Mouse (Mus musculus) lung, embryonic 16.5 days (tissue): Measurements from ENCODE around the gene Prrg2. TPM values are rescaled to one million over a fixed set of nuclear protein-coding genes. Genes with fewer than 3 reads are reported as not detected.

ENCODE experiments used
- ATAC-seq: fragments of 200-750 bp; cut with Nextera tagmentation; 2 replicates; pipeline ENCODE4 v1.8.0; 2017; ENCODE audit warnings: low read depth, mild to moderate bottlenecking, moderate library complexity
- H3K27ac ChIP-seq: fragments of 300-500 bp; sonication (generic); 2 replicates; pipeline ENCODE4 v1.5.1; 2014; ENCODE audit warnings: mild to moderate bottlenecking, control low read depth, low read length
- H3K27me3 ChIP-seq: fragments of 300-500 bp; sonication (generic); 2 replicates; pipeline ENCODE4 v1.6.1; 2014; ENCODE audit warnings: low read depth, low read length, mixed read lengths; ENCODE audit not compliant: control insufficient read depth, insufficient read depth
- H3K36me3 ChIP-seq: fragments of 300-500 bp; sonication (generic); 2 replicates; pipeline ENCODE4 v1.6.1; 2014; ENCODE audit warnings: low read length; ENCODE audit not compliant: control insufficient read depth, insufficient read depth
- H3K4me1 ChIP-seq: fragments of 300-500 bp; sonication (generic); replicated peaks from 2 replicates; pipeline ENCODE4 v1.6.1; 2014; ENCODE audit warnings: low read length, mixed read lengths; ENCODE audit not compliant: control insufficient read depth, insufficient read depth
- H3K4me2 ChIP-seq: fragments of 300-500 bp; sonication (generic); 2 replicates; pipeline ENCODE4 v1.6.1; 2014; ENCODE audit warnings: low read depth, low read length, control low read depth
- H3K4me3 ChIP-seq: fragments of 300-500 bp; sonication (generic); 2 replicates; pipeline ENCODE4 v1.5.1; 2014; ENCODE audit warnings: mild to moderate bottlenecking, low read length, control low read depth
- H3K9ac ChIP-seq: fragments of 300-500 bp; sonication (generic); 2 replicates; pipeline ENCODE4 v1.6.1; 2014; ENCODE audit warnings: low read length, control low read depth
- H3K9me3 ChIP-seq: fragments of 300-500 bp; sonication (generic); 2 replicates; pipeline ENCODE4 v1.6.1; 2016; ENCODE audit warnings: low read length; ENCODE audit not compliant: control insufficient read depth
- WGBS: fragments of 180-500 bp; shearing (Covaris S2); extraction: QIAGEN DNeasy Blood & Tissue Kit; methylation state at CpG from one replicate; pipeline ENCODE4 v1.1.7; 2014; 5-methylcytosine and 5-hydroxymethylcytosine counted together
- polyA plus RNA-seq: library from polyadenylated mRNA; unstranded; fragments of >200 nt; fragmentation: Nextera tagmentation; extraction: Ambion mirVana; gene quantifications from 2 replicates; pipeline ENCODE4 v1.2.1, GENCODE M21; 2015

The Prrg2 gene
- polyA plus RNA-seq, 1 experiment from 2014 or later = 28.7 TPM

DNA sequence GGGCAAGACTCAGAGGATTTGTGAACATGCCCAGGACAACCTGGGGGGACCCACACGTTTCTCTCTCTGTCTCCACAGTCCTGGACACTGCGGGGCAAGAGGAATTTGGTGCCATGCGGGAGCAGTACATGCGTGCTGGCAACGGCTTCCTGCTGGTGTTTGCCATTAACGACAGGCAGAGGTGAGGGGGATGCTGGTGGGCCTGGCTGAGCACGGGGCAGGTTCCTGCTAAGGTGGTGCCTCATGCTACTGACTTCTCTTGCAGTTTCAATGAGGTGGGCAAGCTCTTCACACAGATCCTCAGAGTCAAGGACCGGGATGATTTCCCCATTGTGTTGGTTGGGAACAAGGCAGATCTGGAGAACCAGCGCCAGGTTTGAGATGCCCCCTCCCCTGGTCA, 42.3 kb downstream of the Prrg2 start:
- Histone ChIP-seq H3K36me3 (no peaks in the 10 kb centered on the region), H3K9ac (no peak overlapping the region)

DNA sequence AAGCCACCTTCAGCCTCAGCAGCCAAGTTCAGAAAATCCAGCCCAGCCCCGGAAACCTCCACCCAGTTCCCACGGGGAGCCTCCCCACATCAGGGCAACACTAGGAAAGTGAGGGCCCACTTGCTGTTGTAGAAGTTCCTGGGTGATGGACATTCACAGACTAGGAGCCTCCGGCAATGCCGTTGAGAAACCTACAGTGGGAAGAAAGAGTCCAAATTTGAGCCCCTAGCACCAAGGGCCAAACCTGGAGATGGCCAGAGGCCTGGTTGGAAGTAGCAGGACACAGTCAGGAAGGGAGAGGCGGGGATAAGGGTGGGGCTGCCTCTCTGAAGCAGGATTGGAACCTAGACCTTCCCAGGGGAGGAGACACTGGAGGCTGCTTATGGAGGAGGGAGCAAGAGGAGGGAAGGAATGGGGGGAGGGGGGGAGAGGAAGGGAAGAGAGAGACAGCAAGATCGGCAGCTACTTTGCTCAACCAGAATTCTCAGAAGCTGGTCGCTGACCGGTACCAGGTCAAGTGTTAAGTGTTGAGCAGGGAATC, 43.4 kb downstream of the Prrg2 start:
- ATAC-seq = no peak
- H3K9me3 ChIP-seq = no peaks in the 10 kb centered on the region
- H3K27ac ChIP-seq = peak overlapping the region; percentile 91
- no peaks in the 10 kb centered on the region for H3K36me3 ChIP-seq
- WGBS = 27% methylated on average over 8 of the region's 8 CpGs
- H3K4me2 ChIP-seq = peak overlapping the region; percentile 73
- peaks cover 19% of the 10 kb centered on the region for H3K4me1 ChIP-seq
- H3K4me3 ChIP-seq = peak overlapping the region; percentile 87
- peak overlapping the region; percentile 58 for H3K9ac ChIP-seq
- H3K27me3 ChIP-seq = no peaks in the 10 kb centered on the region

More for the DNA sequence above, 42.3 kb downstream of the Prrg2 start:
- H3K4me3 ChIP-seq = no peak overlapping the region
- H3K9me3 ChIP-seq = no peaks in the 10 kb centered on the region
- WGBS = 59% methylated on average over 9 of the region's 9 CpGs
- ATAC-seq = no peak
- no peak overlapping the region for H3K27ac ChIP-seq
- H3K27me3 ChIP-seq = no peaks in the 10 kb centered on the region
- H3K4me1 ChIP-seq = peaks cover 11% of the 10 kb centered on the region
- no peak overlapping the region for H3K4me2 ChIP-seq

DNA sequence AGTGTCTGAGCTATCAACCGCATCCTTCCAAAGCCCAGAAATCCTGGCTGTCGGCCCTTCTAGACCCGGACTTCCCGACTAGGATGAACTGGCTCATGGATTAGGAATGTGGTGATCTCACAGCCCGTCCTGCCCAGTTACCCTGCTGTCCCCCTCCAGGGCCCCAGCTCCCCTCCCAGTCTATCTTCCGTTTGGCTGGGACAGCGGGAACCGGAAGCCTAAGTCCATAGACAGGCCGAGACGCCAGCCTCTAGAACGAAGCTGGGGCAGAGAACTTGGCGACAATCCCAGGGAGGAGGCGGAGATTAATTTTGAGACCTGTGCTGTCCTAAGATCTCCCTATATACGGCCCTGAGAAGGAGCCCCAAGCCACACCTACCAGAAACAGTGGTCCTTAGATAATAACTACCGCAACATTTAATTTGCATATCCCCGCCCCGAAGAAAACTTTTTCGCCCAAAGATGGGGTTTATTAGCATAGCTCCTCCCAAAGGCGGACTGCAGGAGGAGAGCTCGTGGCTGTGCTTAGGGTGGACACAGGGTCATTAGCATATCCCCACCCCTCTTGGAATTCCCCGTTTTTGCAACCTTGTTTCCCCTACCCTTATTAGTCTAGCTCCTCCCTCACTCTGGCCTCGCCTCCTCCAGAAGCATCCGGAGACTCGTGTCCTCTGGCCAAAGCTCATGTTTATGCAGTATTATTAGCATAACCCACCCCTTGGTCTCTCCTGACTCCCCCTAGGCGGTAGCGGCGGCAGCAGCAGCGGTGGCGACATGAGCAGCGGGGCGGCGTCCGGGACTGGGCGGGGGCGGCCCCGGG, 45.0 kb downstream of the Prrg2 start, which contains the start of gene Rras:
Gene Rras, plus strand, starts transcription at position 720 of the 820 bp plus-strand sequence.
- peak; percentile 90 for ATAC-seq
- peaks cover 19% of the 10 kb centered on the region for H3K4me1 ChIP-seq
- H3K4me2 ChIP-seq = peak within 1 kb of the TSS; percentile 73
- H3K4me3 ChIP-seq = peak within 1 kb of the TSS; percentile 87
- peaks cover 4% of the 10 kb centered on the region for H3K36me3 ChIP-seq
- H3K27ac ChIP-seq = peak within 1 kb of the TSS; percentile 100
- H3K27me3 ChIP-seq = no peaks in the 10 kb centered on the region
- no peaks in the 10 kb centered on the region for H3K9me3 ChIP-seq
- peak within 1 kb of the TSS; percentile 78 for H3K9ac ChIP-seq
- under 1% methylated on average over 32 of the region's 36 CpGs for WGBS

DNA sequence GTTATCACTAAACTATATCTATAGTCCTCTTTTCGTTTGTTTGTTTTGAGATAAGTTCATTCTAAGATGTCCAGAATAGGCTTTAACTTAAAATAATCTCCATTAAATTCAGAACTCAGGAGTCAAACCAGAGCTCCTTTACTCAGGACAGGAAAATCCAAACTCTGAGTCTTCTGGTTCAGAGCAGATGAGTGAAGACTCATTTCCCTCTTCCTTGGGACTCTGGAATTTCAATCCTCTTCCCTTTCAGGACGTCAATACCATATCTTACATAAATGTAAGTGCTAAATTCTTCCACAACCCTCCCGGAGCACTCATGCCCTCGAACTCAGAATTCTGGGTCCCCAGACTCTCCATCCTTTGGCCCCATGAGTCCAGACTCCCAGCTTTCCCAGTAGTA, 45.7 kb downstream of the Prrg2 start:
- H3K36me3 ChIP-seq = peaks cover 10% of the 10 kb centered on the region
- no peaks in the 10 kb centered on the region for H3K27me3 ChIP-seq
- H3K9me3 ChIP-seq = no peaks in the 10 kb centered on the region
- H3K4me1 ChIP-seq = peaks cover 19% of the 10 kb centered on the region
- H3K9ac ChIP-seq = peak overlapping the region; percentile 68
- peak overlapping the region; percentile 100 for H3K27ac ChIP-seq
- 1% methylated on average over 4 of the region's 4 CpGs for WGBS
- H3K4me3 ChIP-seq = peak overlapping the region; percentile 87
- ATAC-seq = no peak
- peak overlapping the region; percentile 73 for H3K4me2 ChIP-seq

DNA sequence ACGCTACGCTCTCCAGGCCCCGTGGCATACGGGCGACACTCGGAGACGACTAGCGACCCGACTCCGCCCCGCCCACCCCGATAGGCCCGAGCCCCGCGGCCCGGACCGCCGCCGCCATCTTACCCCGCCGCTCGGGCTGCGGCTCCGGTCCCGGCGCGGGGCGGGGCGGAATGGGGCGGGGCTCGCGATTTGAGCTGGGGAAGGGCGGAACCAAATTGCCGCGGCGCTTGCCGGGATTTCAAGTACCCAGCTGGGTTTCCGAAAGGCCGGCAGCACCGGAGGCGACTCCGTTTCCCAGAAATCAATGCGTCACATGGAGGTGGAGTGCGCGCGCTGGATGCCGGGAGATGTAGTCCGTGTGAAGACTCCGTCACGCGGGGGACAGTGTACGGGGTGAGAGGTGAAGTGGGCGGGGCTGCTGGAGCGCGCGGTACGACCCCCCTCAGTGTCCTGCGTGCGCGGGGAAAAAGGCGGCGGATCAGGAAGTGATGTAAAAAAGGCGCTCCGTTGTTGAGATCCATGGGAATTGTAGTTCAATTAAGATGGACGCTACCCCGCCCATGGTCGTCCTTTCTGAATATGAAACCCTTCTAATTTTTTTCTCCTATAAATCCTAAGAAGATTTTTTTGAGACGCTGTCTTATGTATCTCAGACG, 46.4 kb downstream of the Prrg2 start, which contains the start of gene Scaf1:
Gene Scaf1, minus strand, starts transcription at position 407 of the 656 bp plus-strand sequence.
- H3K4me3 ChIP-seq = peak within 1 kb of the TSS; percentile 87

DNA sequence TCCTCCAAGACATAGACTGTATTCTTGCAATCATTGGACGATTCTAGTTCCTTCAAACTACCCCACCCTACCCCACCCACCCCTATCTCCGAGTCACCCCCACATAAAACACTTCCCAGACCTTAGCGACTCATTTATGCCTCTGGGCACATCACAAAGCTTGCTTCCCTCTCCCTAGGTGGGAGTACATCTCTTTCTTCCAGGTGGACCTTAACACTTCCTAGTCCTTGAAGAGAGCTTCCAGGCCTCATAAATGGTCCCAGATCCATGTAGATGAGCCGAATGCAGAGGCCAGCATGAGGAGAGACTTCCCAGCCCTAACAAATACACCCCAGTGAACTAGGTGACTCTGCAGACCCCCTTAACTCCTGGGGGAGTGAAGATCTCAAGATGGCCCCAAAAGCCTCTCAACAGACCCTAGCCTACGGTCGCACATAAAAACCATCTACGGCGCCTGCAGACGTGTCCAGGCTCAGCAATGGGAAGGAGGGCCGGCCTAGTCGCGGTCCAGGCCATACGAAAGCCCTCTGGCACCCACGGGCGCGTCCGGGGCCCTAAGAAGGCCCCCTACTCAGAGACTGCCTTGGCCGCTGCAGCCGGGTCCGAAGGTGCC, 47.0 kb downstream of the Prrg2 start:
- H3K27ac ChIP-seq = peak overlapping the region; percentile 85
- no peaks in the 10 kb centered on the region for H3K9me3 ChIP-seq
- ATAC-seq = no peak
- peaks cover 19% of the 10 kb centered on the region for H3K4me1 ChIP-seq
- H3K4me3 ChIP-seq = peak overlapping the region; percentile 87
- peak overlapping the region; percentile 97 for H3K9ac ChIP-seq
- H3K36me3 ChIP-seq = peaks cover 16% of the 10 kb centered on the region
- H3K4me2 ChIP-seq = peak overlapping the region; percentile 79
- WGBS = 0% methylated on average over 20 of the region's 20 CpGs
- H3K27me3 ChIP-seq = no peaks in the 10 kb centered on the region

More for the DNA sequence above, 46.4 kb downstream of the Prrg2 start, which contains the start of gene Scaf1:
- Histone ChIP-seq H3K4me2 (peak within 1 kb of the TSS; percentile 79), H3K36me3 (peaks cover 16% of the 10 kb centered on the region), H3K4me1 (peaks cover 19% of the 10 kb centered on the region), H3K9me3 (no peaks in the 10 kb centered on the region), H3K9ac (peak within 1 kb of the TSS; percentile 97), H3K27me3 (no peaks in the 10 kb centered on the region), H3K27ac (peak within 1 kb of the TSS; percentile 100)
- ATAC-seq = peak; percentile 87
- WGBS = under 1% methylated on average over 67 of the region's 69 CpGs

DNA sequence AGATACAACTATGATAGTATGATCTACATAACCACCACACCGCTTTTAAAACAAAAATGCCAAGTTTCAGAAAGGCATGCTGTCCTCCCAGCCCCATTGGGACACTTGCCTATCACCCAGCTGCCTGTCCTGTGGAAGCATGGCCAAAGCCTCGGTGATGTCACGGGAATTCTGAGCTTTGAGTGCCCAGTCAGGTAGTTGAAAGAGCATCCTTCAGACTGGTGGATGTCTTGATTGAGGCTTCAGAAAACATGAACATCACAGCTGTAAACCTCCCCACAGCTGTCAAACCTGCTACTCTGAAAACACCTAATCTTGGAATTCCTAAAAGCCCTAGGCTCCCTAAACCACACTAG, 48.4 kb downstream of the Prrg2 start:
- Histone ChIP-seq H3K4me2 (no peak overlapping the region), H3K27me3 (no peaks in the 10 kb centered on the region), H3K4me3 (no peak overlapping the region), H3K27ac (no peak overlapping the region), H3K4me1 (peaks cover 18% of the 10 kb centered on the region), H3K36me3 (peaks cover 25% of the 10 kb centered on the region), H3K9me3 (no peaks in the 10 kb centered on the region), H3K9ac (no peak overlapping the region)
- no peak for ATAC-seq
- 91% methylated on average over 3 of the region's 3 CpGs for WGBS

DNA sequence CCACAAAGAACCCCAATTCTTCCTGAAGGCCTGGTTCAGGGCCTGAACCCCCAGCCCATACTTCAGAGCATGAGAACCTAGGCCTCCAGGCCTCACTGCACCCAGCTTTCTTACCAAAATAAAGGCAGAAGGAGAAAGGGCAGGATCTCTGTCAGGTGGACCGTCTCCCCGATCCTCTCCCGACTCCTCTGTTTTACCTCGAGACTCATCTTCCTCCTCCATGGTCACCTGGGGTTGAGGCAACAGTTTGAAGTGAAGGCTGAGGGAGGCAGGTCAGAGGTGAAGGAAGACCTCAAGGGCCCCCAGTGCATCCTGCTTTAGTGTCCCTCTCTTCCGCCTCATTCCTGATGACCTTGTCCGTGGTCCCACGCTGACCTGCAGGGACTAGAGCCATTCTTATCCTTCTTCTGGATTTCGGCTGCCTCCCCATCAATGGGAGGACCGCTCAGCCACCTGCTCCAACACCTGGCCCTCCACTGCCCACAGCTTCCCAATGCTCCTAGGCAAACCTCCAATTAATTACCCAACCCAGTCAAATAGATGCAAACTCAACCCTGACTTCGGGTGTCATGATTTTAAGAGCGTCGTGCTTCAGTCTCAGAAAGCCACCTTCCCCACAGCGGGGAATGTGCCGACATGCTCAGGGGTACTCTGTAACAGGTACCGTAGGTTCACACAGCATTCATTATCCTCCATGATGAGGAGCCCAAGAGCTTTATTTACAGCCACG, 48.9 kb downstream of the Prrg2 start:
- Histone ChIP-seq H3K9ac (no peak overlapping the region), H3K9me3 (no peaks in the 10 kb centered on the region), H3K4me1 (peaks cover 13% of the 10 kb centered on the region), H3K36me3 (peaks cover 29% of the 10 kb centered on the region), H3K27me3 (no peaks in the 10 kb centered on the region), H3K27ac (no peak overlapping the region), H3K4me3 (no peak overlapping the region), H3K4me2 (no peak overlapping the region)
- no peak for ATAC-seq
- WGBS = 94% methylated on average over 16 of the region's 16 CpGs
